Mouse (Mus musculus): ENCODE results near the gene Gm43518.

DNA sequence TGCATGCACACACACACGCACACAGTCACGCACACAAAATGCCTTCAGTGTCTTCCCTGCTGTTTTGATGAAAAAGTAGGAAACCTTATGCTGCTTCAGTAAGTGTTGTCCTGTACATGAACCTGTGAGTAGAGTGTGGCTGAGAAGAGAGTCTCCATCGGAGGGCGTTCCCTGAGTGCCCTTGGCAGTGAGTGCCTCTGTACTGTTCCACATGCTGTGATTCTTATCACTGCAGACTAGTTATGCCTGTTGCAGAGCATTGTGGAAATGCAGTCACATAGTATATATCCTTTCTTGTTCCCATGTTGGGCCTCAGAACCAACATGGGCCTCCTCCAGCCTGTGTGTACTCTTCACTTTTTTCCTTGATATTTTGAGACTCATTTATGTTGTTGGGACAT lies 37.0 kb downstream of the Gm43518 start:
- TF ChIP-seq POLR2A (IDR thresholded peaks at IDR 0.05; ENCODE audit: borderline replicate concordance, extremely low read depth, low read depth, low read length) (no peak), CTCF (IDR thresholded peaks at IDR 0.05; ENCODE audit: insufficient read depth, low read length) (no peak)

All from lung, adult 2 months (tissue).